Mouse (Mus musculus) embryo, embryonic 10.5 days (tissue): ENCODE data around the gene Mab21l1.

ENCODE experiments used
- DNase-seq: peaks from one replicate; pipeline ENCODE4 v3.0.0-alpha.2; 2015; ENCODE audit warnings: low spot score

Gene Mab21l1

DNA sequence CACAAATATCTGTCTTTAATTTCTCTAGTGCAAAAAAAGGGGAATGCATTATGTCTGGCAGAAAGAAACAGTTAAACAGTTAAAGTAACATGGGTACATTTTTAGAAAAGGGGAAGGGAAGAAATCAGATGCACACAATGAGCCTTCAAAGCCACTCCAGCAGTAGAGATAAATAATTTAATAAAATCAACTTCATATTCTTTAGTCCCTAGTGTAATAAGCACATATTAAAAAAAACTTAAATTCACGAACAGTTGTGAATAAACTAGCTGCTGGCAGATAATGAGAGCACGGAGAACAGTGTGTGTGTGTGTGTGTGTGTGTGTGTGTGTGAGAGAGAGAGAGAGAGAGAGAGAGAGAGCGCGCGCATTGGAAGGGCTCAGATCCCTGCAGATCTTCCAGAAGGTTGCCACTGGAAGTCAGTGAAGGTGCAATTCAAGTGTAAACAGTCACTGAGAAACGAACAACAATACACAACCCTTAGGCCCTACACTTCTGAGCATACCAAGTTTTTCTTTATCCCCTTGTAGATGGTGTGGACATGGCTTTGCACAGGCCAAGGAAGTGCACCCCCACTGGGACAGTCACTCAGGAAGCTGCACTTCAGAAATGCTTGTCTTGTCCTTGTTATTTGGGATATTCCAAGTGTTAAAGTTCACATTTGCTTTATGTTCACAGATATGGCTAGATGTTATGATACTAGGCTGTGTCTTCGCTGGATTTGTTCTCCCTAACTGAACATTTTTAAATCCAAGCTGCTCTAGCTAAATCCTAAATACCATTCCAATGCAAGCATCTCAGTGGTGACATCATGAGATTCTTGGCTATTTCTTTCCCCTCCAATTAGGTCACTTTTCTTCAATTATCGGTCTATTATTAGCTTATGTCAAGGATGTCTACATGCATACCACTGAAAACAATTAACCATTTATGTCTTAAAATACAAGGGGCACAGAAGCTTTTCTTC, 3.3 kb upstream of the Mab21l1 start:
- DNase-seq, result peak; percentile 48

DNA sequence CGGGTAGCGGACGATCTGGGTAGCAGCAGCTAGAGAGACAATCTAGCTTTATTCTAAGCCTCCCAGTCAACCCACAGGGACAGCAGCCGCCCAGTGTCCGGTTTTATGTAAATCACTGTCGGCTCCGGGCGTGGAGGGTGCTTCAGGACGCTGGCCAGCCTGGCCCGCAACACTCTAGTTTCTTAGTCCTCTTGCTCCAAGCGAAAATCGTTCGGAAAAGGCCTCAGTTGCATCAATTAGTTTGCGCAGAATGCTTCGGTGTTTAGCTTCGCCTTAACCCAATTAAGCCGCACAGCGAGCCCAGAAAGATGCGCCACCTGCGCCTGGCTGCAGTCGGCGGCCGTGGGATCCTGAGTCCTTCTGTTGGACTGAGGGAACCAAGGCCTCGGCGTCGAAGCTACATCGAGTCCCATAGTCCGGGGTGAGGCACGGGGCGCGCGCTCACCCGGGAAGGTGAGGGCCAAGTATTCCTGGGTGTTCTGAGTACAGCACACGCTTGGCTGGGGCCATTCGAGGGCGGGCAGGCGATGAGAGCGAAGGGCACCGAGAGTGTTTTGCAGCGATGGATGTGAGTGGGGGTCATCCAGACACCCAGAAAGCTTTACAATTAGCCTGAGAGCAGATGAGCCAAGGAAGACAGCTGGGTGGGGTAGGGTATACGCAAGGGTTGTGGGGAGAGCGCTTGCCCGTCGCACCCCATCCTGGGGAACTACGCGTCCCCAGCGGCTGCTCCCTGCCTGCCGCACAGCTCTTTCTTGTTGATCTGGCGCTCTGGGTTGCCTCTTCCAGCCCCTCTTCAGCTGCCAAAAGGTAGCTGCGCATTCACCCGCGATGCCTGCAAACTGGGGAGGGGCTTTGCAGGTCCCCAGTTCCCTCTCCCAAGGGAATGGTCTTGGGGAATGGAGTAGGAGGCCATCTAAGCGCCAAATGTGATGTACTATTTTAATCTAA, 1.9 kb upstream of the Mab21l1 start:
- DNase-seq, result peak; percentile 82

DNA sequence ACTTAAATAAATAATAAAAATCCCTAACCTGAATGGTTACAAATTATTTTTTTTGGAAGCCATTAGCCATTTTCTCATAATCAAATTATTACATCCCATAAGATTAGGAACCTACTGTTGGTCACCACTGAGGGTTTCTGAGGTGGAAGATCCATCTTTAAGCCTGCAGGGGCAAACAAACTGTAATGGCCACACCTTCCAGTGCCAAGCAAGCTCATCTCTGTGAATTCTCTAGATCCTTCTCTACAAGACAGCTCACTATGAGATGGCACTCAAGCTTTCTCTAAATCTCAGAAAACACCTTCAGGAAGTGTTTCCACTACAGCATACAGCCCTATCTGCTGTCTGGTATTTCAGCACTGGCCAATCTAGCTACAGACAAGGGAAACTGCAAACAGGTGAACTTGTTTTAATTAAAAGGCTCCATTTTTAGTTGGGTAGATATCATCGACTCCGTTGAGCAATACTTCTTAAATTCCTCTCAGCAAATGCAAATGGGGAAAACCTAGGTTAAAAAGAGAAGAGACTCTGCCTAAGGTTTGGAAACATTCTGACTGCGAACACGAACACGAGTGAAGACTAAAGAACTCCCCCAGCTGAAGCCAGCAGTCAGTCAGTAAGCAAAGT, 768 bp upstream of the Mab21l1 start:
- DNase-seq, result peak; percentile 36

DNA sequence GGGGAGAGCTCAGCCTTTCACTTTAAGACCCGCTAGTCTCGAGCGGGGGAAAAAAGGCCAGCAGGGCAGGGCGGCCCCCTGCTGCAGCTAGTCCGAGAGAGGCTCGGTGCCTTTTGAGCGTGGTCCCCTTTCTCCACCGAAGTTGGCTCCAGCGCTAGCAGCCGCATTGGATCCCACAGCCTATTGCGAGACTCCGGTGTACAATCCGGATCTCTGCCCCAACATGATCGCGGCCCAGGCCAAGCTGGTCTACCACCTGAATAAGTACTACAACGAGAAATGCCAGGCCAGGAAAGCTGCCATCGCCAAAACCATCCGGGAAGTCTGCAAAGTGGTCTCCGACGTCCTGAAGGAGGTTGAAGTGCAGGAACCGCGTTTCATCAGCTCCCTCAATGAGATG, 461 bp downstream of the Mab21l1 start:
- DNase-seq, result no peak

DNA sequence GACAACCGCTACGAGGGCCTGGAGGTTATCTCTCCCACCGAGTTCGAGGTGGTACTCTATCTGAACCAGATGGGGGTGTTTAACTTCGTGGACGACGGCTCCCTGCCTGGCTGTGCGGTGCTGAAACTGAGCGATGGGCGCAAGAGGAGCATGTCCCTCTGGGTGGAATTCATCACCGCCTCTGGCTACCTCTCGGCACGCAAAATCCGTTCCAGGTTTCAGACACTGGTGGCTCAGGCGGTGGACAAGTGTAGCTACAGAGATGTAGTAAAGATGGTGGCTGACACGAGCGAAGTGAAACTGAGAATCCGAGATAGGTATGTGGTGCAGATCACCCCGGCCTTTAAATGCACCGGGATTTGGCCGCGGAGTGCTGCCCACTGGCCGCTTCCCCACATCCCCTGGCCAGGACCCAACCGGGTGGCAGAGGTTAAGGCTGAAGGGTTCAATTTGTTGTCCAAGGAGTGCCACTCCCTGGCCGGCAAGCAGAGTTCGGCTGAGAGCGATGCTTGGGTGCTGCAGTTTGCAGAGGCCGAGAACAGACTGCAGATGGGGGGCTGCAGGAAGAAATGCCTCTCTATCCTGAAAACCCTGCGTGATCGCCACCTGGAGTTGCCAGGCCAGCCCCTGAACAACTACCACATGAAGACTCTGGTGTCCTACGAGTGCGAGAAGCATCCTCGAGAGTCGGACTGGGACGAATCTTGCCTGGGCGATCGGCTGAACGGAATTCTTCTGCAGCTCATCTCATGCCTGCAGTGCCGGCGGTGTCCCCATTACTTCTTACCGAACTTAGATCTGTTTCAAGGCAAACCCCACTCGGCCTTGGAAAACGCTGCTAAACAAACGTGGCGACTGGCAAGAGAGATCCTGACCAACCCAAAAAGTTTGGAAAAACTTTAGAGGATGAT, 1.1 kb downstream of the Mab21l1 start:
- peak; percentile 72 for DNase-seq

DNA sequence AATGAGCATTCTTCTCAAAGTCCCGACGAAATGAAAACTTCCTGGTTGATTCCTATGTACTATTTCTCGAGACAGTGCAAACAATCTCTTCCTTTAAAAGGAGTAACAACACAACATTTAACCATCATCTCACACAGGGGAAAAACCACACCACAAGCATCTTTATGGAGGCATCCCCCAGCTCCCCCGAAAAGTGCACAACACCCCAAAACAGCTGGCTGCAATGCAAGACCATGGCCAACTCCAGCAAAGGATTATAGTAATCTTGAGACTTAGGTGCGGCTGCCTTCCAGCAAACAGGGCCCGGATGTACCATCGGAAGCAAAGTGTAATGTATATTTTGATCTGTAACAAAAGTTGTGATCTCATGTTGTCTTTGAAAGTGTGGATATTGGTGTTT, 1.8 kb downstream of the Mab21l1 start:
- DNase-seq, result peak; percentile 58

DNA sequence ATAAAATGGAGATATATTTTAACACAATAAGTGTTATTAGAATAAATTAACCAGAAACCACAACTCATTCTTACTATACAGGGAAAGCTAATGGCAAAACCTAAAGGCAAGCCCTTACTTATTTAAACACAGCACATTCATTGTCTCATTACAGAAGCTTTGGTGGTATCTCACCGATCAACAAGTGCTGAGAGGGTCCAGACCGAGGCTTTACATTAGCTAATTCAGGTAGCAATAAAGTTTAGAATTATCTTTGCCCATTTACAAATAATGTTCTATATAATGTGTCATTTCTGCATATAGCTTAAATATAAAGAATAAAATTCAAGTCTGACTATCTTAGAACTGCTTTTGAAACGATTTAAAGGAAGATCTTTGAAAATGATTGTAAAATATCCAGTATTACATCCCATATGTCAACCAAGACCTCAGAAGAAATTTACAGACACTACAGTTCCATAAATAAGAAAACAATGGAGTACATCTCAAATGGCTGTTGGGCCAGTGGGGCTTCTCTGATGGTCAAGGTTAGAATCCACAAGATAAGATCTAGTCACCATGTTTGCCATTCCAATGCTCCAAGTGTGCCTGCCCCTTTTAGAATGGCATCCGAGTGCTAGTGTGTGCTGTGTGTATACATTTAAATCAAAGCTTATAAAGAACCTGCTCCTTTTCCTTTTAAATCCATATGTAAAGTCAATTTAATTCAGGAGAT, 3.1 kb downstream of the Mab21l1 start:
- peak; percentile 42 for DNase-seq

DNA sequence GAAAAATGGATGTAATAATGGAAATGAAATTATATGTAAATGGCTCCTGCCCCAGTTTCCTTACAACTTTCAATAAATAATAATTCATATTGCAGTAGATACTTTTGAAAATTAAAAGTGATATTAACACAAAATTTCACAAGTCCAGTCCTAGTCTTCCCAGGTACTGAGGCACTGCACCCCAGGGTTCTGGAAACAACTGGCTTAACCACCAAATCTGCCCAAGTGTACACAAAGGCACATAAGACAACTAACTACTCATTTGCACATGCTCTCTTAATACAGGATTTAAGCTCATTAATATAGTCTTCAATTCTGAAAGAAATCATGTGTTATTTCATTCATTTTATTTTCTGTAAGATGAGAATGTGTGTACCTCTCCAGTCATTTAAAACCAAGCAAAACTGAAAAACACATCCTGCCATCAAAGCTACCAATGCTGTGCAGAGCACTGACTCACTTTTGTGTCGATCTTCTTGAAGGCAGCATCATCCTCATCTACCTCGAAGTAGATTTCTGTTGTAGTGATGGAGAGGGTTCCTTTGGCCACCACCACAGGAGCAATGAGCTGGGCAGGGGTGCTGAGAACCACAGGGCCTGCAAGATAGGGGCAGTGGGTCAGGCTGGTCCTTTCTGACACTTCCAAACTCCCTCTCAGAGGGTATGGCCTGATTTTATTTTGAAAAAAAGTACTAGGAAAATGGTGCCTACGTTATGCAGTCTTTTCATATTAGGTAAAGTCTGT, 3.8 kb downstream of the Mab21l1 start:
- DNase-seq, result peak; percentile 28

DNA sequence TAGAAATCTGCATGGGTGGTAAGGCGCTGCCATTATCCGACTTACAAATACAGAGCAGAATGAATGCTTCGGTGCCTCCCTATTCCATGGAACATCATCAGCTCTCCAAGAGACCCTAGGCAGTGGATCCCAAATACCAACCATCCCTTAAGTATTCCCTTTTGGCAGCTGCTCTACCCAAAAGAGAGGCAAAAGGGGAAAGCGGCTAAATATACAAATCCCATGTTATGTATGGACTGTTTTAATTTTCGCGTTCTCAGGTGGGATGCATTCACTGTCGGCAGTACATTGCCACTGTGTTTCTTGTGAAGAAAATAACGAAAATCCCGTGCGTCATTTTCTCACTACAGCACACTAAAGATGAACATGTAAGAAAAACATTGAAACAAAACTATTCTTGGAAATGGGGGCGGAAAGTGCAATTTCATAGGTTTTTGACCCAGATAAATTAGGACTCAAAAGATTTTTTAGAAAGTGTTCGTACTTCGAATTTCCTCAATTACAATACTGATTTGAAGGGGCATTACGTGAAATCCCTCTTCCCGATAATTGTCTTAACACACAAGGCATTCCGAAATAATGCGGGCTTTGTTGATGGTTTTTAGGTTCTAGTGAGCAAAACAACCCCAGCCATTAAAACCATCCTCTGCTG, 4.7 kb downstream of the Mab21l1 start:
- DNase-seq, result peak; percentile 66

DNA sequence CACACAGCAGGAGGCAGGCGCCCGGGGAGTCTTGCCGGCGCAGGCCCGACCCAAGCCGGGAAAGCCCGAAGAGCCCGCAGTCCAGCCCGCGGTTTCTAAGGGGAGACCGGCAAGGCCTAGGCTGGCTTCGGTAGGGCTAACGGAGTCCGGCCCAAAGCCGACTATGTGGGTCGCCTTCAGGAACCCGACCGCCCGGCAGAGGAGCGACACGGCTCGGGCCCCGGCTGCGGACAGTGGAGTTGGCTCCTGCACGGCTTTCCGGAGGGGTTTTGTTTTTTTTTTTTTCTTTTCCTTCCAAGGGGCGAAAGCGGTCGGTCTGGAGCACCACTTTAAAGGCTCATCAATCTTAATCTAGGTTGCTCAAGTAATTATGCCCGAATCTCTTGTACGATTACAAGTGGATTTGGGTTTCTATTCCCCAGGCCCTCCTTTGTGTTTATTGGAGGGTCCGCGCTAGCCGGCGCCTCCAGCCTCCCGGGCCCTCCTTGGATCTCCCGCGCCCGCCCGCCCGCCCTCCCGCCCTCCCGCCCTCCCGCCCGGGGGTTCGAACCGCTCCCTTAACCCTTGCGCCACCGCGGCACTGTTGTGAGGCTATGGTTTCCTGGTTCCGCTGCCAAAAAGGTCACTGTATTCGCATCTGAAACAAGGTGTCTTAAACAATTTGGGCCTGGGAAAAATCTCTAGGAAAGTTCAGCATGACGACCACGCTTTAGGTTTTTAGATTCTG, 5.3 kb downstream of the Mab21l1 start:
- peak; percentile 80 for DNase-seq

DNA sequence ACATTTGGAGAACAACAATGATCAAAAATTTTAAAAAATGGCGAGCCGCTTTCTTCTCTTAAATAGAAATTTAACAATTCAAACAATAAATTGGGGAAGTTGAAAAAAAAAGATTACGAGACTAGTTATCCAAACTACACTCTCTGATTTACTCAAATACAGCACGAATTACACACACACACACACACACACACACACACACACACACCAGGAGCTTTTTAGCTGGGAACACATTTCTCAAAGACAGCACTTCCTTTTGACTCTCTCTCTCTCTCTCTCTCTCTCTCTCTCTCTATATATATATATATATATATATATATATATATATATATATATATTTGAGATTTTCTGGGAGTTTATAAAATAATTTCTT, 5.9 kb downstream of the Mab21l1 start:
- no peak for DNase-seq

DNA sequence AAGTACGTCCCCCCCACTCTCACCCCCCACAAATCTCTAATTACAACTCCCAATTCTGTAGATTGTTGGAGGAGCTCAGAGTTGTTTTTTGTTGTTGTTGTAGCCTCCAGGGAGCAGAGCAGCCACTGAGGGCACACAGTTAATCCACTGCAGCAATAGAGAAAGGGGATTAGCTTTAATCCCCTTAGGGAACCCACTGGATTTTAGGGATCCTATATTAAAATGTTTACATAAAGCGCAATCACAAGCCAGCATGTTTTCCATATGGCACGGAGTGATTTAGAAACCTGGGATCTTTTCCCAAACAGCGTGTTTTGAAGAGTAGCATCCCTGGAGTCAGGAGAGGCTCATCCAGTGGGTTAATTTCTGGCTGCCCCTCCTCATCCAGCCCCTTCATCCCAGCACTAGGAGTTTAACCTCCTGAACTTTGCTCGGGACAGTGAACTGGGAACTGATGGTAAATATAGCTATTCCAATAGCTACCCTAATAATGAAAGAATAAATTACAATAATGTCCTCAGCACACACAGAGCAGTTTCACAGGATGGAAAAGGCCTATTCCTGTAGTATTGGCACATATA, 6.4 kb downstream of the Mab21l1 start:
- peak; percentile 43 for DNase-seq

DNA sequence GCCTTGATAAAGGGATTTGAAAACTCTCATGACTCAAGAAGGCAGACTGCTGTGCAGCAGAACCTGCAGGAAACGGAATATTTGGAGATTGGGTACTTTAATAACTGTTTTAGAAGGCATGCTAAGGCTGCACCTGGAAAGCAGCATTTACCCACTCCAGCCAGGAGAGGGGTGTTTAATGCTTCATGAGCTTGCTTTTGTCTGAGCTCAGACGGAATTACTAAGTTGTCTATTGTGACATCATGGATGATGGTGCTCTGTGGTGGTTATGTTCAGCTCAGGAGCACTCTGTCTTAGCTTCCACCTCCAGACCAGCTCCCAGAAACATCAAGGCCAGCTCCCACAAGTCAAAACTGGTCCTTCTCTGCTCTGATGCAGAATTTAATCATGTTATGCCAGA, 7.5 kb downstream of the Mab21l1 start:
- no peak for DNase-seq

DNA sequence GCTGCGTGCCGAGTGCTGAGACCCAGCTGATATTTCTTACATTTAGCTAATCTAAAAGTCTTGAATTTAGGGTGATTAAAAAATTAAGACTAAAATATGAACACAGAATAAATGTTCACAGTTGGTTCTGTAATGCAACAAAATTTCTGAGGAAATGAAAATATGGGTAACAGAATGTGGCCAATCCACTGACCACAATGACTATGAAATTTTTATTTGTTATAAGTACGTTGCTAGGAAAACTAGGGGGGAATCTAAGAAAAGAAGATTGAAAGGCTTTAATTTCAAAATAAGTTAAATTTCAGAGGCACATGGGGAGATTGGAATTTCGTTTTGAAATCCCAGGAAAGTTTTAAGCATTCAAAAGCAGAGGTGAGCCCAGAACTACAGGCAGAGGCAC, 8.3 kb downstream of the Mab21l1 start:
- no peak for DNase-seq

DNA sequence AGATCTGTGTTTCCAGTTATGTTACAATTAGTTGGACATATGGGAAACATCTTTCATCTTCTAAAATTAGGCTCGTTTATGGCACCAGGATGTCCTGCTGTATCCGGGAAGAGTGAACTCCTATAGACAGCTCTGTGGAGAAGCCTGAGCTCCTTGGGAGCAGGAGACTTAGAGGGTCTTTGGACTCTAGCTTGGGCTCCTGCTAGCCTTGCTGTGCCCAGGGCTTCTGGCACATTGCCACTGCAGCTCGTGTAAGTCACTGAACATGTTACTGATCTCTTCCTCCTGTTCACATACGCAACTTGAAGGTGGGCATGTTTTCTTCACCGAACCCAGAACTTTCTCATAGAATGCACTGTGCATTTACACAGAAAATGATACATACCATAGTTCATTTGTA, 9.9 kb downstream of the Mab21l1 start:
- no peak for DNase-seq

DNA sequence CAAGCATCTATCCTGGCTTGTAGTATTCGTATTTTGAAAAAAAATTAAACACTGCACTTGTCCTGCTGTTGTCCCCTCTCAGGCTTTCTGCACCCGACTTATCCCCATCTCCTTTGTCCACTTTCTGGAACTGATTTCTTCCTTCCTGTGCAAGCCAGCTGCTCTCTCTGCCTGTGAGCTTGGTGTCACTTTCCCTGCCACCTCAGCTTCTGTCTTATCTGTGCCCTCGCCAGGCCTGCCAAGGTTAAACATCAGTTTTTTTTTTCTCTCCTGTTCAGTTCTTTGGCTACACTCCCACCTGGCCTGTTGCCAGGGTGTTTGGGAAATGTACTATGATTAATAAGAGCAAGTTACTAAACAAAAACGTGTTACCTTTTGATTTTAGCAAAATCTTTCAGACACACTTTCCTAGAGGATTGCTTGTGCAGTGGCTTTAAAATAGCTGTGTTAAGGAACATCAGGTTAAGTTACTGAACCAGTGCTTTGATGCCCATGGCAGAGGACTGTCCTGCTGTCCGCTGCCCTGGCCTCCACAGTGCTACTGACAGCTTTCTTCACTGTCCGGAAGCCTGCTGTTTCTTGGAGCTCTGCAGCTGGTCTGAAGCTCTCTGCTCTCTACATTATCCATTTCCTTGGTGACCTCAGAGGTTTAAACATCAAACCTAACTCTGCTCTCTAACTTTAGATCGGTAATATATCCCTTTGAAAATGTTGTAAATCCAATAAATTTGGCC, 11.7 kb downstream of the Mab21l1 start:
- no peak for DNase-seq

DNA sequence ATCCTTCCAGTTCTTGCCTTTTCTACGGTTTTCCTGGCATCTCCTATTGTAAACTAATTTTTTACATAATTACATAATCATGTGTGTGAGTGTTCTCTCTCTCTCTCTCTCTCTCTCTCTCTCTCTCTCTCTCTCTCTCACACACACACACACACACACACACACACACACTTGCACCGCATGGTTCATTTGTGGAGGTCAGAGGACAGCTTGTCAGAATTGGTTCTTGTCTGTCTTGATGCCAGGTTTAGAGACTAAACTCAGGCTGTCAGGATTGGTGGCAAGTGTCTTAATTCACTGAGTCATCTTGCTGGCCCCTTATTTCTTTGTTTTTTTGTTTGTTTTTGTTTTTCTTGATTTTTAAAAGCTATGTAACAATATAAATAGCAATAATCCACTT, 12.5 kb downstream of the Mab21l1 start:
- DNase-seq, result no peak
